Mouse (Mus musculus): Measurements from ENCODE around the gene Vegfa.

Gene Vegfa

DNA sequence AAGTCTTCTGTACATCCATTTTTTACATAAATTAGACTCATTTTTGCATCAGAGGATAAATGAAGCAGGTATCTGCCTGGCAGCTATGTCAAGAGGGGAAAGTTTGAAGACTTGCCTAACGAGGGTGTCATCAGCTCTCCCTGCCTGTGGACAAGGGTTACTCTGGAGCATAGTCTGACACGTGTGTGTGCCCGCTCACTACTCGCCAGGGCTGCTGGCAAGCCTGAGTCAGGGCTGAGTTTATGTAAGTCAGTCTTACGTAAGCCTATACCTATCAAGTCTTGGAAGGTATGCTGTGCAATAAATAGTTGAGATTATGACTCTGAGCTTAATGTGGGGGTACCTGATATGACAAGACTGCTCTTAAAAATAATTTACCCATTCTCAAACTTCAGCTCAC, 19.2 kb upstream of the Vegfa start:
- no peak for DNase-seq (ENCODE audit: low read depth, low spot score)

DNA sequence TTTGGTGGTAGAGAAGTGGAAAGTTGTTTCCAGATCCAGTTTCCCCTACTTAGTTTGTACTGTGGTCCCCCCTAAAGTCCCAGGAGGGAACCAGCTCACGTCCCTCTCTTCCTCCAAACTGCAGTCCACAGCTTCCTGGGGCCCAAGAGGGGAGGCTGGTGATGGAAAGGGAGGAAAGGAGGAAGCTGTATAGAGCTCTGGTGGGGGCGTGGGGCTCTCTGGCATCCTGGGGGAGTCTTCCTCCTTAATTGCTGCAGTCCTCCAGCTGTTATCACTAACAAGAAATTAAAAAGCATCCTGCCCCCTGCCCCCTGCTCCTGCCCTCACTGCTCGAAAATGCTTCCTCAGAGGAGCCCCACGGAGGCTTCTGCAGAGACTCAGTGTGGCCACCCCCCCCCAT, 17.4 kb upstream of the Vegfa start:
- no peak for DNase-seq (ENCODE audit: low read depth, low spot score)

DNA sequence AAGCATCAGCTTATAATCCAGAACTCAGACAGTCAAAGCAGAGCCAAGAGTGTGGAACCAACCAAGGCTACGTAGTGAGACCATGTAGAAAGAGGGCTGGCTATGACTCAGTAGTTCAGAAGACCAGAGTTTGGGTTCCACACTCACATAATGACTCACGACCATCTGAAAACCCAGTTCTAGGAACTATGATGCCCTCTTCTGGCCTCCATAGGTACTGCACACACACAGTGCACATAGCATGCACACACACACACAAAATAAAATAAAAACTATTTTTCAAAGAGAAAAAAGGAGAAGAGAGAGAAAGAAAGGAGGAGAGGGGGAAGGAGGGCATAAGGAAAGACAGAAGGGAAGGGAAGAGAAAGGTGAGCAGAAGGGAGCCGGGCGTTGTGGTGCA, 16.0 kb upstream of the Vegfa start:
- no peak for DNase-seq (ENCODE audit: low read depth, low spot score)

DNA sequence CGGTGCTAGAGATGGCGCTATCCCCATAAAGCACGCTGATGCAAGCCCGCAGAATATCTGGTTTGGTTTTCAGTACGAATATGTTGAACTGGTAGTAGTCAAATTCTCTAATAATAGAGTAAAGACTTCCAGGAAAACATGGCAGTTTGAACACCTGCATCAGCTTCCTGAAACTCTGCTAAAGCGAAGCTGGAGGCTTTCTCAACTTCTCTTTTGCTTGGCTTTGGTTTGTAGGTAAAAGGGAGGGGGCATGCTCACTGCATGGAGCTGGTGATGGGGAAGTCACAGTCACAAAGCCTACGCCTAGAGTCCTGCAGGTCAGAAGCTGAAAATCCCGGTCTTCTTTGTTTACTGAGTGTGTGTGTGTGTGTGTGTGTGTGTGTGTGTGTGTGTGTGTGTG, 13.6 kb upstream of the Vegfa start:
- no peak for DNase-seq (ENCODE audit: low read depth, low spot score)

DNA sequence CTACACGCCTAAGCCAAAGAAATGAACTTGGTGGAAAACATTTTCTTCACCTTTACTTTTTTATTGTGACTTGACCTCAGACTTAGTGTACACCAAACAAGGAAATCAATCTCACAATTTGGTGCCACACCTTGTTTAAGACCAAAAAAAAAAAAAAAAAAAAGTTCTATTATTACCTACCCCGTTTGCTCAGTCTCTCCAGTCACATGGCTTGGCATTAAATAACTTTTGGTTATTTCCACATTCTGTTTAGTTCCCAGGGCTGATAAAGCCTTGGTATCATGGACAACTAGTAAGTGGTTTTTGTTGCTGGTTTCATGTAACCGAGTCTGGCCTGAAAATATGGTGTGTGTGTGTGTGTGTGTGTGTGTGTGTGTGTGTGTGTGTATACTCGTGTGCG, 12.8 kb upstream of the Vegfa start:
- DNase-seq (ENCODE audit: low read depth, low spot score) = no peak

DNA sequence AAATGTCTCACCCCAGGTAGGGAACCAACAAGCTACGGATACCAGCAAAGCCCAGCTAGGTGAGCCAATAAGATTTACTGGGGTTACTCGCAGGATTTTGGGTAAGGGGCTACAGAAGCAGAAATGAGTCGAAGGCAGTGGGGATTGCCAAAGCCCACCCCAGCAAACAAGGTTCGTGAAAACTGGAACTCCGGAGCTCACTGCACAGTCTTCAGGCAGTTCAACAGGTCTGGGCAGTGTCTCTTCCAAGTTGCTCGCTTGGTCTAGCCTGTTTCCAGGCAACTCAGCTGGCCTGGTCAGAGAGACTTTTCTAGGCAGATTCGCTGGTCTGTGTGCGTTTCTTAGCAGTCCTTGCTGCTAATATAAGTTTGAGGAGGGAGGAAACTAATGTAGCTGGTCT, 10.0 kb upstream of the Vegfa start:
- no peak for DNase-seq (ENCODE audit: low read depth, low spot score)

DNA sequence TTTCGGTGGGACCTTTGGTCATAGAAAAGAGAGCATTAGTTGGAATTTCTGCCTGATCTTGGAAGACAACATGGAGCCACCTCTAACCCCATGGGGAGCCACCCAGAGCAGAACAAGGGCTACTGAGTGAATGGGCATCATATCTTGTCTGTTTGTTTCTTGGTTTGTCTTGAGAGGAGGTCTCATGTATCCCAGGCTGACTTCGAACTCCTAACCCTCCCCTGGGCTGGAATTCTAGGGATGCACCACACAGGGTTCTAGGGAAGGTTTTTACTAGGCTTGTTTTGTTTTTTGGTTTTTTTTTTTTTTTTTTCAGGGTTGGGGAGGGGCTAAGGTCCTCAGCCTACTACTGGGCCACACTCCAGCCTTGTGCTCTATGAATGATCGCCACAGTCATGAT, 9.5 kb upstream of the Vegfa start:
- DNase-seq (ENCODE audit: low read depth, low spot score) = no peak

DNA sequence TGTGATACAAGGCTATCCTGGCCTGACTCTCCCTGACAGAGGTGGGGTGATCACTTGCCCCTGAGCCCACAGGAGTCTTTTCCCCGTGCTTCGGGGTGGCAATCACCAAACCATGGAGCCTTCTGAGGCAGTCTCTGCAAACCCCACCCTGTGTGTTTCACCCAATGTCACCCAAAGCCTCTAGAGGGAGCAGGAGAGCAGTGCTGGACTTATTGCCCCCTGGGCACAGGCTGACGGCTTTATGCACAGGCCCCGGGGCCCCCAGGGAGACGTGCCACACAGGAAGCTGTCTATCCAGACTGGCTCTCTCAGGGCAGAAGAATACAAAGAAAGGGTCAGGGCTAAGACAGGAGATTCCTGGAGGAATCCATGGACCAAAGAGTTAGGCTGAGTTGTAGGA, 9.1 kb upstream of the Vegfa start:
- no peak for DNase-seq (ENCODE audit: low read depth, low spot score)

DNA sequence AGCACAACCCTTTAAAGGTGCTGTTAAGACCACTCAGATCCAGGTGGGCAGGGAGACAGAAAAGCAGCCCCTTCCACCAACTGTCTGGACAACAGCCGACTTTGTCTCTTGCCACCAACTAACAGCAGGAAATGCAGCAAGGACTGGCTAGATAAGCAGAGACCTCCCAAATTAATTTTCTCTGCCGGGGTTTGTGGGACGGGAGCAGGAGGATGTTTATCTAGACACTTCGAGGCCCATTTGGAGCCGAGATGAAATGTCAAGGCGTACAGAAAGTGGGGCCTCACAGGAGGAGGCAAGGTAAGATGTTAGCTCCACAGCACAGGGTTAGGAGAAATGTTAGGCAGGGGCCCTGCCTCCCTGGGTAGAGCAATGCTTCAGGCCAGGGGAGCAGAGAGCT, 8.4 kb upstream of the Vegfa start:
- no peak for DNase-seq (ENCODE audit: low read depth, low spot score)

DNA sequence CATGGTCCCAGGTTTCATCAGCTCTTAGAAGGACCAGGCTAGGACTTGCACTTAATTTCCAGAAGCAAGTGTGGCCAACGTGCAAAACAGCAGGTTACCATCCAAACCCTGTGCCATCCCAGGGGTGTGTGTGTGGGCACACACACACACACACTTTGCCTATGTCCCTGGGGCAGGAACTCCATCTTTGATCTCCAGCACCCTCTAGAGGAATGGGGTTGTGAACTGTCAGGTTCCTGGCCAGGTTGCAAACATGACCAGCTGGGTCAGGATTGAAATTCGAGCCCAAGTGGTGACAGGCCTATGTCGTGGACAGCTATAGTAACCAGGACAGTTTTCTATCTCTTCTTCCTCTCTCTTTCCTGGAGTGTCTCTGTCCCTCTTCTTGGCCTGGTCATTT, 6.7 kb upstream of the Vegfa start:
- DNase-seq (ENCODE audit: low read depth, low spot score) = no peak

DNA sequence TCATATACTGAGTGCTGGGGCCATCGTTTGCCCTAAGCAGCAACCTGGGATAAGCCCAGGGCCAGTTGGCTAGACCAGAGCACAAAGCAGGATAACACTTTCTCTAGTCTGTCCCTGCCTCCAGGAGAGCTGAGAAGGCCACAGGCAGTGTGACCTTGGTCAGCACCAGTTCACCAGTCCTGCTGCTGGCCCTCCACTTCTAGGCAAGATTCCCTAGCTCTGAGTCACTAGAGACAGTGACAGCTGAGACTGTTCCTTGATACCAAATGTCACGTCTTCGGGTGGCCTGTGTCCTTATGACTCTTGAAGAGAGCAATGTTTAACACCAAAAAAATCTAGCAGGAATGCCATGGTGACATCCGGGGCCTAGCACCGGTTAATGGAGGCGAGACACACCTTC, 4.2 kb upstream of the Vegfa start:
- DNase-seq (ENCODE audit: low read depth, low spot score) = no peak

DNA sequence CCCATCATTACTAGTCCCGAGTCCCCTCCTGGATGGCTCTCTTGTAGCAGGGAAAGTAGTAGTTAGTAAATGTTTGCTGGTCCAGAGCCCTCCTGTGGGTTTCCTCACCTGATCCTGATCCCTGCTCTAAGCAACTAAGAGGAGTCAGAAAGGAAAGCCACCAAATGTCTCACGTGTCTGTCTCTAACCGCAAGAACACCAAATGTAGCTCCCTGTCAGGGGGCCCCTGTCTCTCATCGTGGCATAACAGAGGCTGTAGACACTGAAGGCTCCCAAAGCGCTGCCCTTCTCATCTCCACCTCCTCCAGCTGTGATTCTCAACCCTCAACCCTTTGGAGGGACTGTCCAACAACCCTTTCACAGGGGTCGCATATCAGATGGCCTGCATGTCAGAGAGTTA, 1.9 kb upstream of the Vegfa start:
- no peak for DNase-seq (ENCODE audit: low read depth, low spot score)

DNA sequence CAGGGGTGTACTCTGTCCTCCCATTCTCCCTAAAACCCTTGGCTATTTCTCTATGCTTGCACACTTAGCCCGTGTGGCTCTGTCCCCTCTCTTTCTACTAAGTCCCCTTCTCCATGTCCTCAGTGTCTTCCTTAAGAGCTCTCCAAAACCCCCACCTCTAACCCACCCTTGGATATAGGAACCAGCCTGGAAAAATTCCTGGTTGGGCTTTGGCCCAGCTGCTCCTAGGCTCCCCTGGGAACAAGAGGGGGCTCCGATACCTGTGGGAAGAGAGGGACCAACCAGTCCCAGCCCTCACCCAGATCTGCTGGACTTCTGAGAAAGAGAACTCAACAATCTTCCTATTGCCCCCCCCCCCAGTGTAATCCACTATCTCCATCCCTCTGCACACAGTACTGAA, 1.4 kb upstream of the Vegfa start:
- no peak for DNase-seq (ENCODE audit: low read depth, low spot score)

DNA sequence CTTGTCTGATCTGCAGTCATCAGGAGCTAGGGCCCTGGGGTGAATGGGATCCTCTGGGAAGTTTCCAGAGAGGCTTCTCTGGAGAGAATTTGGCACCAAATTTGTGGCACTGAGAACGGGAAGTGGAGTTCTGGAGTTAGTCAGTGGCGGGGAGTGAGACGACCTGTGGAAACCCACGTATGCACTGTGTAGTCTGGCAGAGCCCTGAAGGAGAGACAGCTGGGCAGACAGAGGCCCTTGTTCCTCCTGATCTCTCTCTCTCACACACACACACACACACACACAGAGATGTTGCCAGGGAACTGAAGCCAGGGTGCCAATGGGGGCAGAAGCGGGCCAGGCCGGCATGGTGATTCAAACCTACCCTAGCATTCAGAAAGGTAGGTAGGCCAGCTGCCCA, 953 bp upstream of the Vegfa start:
- DNase-seq (ENCODE audit: low read depth, low spot score) = no peak

DNA sequence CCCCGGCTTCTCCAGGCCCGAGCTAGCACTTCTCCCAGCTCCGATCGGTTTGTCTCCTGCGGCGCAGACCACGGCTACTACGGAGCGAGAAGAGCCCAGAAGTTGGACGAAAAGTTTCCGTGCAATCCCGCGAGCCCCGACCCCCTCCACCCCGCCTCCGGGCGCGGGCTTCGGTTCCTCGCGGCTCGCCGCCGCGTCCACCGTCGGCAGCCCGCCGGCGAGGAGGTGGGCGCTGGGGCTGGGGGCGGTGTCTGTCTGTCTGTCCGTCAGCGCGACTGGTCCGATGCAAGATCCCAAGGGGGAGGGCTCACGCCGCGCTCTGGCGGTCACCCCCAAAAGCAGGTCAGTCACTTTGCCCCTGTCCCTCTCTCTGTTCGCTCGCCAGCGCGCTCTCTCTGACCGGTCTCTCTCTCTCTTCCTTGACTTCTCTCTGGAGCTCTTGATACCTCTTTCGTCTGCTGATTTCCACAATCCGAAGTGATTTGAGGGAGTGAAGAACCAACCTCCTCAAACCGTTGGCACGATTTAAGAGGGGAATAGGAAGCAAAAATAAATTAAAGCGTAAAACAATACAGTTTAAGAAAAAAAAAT, 453 bp downstream of the Vegfa start:
- DNase-seq (ENCODE audit: low read depth, low spot score) = no peak

DNA sequence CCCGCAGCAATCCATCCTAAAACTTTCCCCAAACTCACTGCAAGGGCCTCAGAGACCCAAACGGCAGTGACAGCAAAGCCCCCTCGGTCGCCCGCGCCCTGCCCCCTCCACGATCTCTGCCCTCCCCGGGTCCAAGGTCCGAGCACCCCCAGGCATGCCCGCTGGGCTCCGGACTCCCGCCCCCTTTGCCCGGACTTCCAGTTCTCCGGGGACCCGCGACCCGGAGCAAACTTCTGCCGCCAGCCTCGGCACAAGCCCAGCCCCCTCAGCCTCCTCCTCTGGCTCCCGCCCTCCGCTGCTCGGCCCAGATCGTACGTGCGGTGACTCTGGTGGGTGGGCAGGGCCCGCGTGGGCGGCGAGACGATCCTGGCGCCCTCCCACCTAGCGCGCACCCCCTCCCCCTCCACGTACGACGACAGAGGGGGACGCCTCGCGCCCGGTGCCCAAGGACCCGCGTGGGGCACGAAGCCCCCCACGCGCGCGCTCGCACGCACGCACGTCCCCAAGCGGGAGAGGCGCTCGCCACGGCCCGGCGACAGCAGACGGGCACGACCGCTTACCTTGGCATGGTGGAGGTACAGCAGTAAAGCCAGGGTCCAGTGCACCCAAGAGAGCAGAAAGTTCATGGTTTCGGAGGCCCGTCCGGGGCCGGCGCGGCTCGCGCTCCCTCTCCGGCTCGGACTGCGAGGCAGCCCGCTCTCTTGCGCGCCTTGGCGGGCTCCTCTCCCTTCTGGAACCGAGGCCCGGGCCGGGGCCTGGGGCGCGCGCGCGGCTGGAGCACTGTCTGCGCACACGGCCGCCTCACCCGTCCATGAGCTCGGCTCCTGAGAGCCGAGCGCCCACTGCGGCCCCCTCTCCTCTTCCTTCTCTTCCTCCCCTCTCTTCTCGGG, 1.2 kb downstream of the Vegfa start:
- no peak for DNase-seq (ENCODE audit: low read depth, low spot score)

DNA sequence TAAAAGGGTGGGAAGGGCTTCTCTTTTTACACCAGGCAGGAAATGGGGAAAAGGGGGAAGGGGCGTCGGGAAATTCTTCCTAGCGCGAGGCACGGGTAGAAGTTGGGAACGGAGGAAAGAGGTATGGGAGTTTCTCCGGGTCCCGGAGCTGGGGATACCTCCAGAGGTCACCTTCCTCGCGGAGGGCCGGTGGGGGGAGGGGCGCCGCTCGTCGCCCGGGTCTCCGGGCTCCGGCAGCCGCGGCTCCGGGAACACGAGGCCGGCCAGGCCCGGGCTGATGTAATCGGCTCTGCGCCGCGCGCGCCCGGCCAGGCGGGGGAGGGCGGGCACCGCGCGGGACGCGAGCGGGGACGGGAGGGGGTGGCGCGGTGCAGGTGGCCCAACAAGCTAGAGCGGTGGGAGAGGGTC, 1.8 kb downstream of the Vegfa start:
- DNase-seq (ENCODE audit: low read depth, low spot score) = no peak

DNA sequence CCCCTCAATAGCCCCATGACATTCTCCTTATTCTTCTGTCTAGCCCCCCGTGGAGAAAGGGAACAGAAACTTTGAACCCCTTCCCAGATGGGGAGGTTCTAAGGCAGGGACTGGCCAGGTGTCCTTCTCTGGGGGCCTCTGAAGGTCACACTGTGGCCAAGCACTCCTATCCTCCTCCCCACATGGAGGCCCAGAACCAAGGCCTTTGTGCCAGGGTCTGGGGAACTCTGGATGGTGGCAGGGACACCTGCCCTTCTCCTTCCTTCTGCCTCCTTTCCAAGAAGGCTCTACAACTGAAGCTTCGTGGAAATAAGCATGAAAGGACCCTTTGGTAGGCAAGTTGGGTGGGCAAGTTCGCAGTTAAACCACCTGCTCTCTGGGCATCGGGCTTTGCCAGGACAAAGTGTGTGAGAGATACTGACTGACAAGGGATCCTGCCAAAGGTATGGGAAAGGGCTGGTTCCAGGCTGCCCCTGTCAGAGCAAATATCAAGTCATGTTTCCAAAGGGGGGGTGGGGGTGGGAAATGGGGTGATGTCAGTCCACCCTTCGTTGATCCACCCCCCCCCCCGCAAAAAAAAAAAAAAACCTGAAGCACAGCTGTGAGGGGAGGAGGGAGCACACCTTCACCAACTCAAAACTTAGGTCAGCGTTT, 2.5 kb downstream of the Vegfa start:
- no peak for DNase-seq (ENCODE audit: low read depth, low spot score)

DNA sequence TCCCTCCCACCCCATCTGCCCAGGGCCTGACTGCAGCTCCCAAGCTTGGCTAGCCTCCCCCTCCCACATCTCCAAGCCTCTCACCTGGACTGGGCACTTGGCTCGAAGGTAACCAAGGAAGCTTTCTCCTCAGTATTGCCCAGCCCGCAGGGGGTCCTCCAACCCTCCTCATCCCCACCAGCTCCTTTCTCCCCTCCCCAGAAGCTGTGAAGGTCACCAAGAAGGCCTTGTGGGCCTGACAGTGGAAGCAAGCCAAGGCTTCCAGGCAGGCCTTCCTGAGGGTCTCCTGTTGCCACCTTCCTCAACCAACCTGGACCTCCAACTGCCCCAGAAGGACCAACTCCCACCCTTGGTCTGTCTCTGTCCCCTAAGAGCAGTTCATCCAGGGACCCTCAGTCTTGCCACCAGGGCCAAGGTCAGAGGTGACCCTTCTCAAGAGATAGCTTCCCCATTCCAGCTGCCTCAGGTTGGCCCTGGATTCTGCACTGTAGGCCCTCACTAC, 3.1 kb downstream of the Vegfa start:
- DNase-seq (ENCODE audit: low read depth, low spot score) = no peak

DNA sequence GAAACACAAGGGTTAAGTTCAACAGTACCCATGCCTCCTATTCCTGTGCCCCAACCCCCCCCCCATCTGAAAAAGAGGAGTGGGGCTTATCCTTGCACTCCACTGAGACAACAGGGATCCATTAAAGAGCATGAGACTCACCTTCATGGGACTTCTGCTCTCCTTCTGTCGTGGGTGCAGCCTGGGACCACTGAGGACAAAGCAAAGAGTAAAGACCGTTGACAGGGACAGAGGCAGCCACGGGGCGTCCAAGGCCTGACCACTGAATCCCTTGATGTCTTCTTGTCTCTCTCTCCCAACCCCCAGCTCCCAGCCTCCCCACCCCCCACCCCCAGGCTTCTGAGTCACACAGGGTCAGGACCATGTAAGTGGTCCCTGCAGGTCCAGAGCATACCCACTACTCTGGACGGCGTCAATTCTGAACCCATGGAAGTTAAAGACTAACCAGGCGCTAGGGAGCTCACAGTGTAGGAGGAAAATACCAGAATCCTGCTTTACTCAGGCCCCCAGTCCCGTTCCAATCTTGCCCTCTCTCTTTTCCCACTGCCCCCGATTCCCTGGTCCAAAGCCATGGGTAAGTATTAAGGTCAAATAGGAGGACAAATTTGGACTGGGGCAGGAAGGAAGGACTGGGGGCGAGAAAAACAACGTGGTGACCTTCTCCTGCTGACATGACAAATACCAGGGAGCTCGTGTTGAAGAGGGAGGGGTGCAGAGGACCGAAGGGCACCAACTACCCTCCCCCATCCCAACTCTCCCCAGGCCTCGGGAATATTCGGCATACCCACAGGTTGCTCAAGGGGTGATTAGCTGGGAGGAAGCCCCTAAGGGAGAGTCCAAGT, 3.7 kb downstream of the Vegfa start:
- no peak for DNase-seq (ENCODE audit: low read depth, low spot score)

DNA sequence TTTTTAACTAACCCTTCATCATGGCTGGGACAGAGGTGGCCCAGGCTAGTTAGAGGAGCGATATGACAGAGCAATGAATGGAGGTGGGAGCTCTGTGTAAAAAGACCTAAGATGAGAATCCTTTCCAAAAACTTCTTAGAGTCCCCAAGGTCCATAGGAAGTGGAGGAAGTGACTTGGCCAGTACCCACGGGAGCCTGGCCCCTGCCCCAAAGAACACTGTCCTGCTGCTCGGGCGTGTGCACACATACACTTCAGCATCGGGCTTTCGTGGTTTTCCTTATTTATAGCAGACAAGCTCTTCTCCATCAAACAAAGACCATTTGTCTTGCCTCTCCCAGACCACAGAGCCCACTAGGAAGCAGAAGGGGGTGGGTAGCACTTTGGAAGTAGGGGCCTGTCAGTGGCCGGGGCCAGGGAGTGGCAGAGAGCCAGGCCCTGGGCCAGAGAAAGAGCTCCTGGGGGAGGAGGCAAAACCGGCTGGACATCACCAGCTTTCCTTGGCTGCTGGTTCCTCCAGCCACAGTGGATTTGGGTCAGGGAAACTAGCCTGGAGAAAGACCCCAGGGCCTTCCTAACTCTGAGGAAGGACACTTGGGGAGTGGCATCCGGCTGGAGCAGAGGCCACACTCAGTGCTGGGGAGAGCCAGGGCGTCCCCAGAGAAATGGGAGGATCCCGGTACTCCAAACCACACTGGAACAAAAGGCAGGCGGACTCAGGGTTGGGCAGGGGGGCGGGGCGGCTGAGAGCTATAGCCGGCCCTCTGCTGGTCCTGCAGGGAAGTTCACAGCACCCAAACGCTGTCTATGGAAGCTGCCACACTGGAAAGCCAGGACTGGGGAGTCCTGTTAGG, 4.9 kb downstream of the Vegfa start:
- DNase-seq (ENCODE audit: low read depth, low spot score) = no peak
